Mouse (Mus musculus) heart, adult 11 months (tissue): ENCODE data around the gene Tmcc3.

Source experiments
- DNase-seq: peaks from one replicate; pipeline ENCODE4 v3.0.0; 2022

Tmcc3 gene

DNA sequence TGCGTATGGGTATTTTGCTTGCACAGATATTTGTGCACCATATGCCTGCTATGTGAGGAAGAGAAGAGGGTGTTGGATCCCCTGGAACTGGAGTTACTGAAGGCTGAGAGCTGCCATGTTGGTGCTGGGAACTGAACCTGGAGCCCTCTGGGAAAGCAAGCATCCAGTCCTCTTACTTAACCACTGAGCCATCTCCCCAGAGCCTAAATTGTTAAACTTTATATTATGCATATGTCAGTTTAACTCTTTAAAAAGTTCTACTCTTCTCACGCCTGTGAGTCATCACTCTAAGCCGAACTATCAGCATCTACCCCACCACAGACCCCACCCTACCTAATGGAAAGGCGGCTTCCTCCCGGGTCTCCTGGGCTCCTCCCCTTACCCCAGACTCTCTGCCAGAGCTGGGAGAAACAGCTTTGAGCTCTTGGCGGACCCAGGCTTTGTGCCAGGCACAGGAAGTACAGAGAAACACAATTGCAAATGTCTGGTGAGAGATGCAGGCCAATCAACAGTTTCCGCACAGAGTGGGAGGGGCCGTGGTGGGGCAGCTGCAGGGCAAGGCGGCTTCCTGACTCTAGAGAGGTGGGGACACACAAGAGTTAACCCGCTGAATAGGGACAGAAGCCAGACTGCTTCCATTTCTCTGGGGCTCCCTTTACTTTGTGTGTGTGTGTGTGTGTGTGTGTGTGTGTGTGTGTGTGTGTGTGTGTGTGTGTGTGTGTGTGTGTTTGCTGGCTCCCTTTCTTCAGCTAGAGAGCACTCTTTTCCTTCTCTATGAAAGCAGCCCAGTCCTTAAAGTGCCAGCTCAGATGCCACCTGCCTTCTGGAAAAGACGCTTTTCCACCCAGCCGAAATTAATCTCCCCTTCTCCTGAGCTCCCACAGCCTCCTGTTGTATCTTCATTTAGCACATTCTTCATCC lies 114.5 kb downstream of the Tmcc3 start:
- DNase-seq: peak; percentile 99

DNA sequence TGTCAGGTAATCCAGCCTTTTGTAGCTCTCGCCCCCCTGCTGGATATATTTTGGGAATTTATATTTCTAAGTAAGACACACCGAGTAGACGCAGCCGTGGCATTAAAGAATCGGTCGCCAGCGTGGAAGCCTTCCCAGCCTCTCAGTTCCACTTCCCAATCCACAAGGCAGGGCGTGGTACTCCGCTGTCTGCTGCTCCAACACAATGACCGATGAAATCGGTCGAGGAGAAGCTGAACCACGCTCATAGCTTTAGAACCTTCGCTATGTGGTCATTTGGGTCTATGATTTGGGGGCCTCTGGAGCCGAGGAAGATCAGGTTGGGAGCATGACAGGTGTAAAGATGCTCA lies 115.1 kb downstream of the Tmcc3 start:
- no peak for DNase-seq

DNA sequence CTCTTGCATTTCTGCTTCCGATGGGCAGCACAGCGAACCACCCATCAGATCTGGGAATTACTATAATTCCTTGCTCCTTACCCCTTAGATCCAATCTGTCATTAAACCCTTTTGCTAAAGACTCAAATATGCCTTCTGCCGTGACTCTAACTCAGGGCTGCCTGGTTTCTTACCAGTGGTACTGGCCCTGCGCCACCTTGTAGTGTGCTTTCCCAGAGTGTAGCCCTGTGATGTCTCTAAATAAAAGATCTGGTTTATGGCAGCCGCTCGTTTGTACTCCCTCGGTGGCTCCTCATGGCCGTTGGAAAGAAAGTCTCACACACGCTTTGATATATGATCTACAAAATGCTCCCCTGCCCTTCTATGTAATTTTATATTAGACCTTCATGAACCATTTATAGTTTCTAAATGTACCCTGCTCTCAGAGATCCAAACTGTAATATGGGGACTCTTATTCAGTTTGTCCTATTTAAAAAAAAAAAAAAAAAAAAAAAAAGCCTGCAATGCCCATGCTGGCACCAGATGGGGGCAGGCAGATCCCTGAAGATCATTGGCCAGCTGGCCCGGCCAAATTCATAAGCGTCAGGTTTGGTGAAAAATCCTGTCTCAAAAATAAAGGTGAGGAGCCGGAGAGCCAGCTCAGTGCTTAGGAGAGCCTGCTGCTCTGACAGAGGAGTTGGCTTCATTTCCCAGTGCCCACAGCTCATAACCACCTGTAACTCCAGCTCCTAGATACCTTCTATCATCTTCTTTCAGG lies 116.6 kb downstream of the Tmcc3 start:
- no peak for DNase-seq

DNA sequence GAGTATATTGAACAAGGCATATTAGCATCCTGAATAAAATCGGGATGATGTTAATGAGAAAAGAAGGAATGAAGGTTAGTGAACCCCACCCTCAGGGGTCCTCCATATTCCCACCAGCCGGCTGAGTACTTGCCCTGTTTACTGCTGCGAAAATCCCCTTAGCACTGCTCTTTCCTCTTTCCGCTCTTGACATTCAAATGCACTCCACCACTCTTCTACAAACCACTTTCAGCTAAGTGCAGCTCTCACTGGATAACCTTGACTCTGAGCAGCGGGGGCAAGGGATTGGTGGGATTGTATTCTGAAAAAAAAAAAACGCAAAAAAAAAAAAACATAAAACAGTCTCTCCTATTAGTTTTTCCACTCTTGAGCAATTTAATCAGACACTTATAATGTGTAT lies 118.8 kb downstream of the Tmcc3 start:
- no peak for DNase-seq

DNA sequence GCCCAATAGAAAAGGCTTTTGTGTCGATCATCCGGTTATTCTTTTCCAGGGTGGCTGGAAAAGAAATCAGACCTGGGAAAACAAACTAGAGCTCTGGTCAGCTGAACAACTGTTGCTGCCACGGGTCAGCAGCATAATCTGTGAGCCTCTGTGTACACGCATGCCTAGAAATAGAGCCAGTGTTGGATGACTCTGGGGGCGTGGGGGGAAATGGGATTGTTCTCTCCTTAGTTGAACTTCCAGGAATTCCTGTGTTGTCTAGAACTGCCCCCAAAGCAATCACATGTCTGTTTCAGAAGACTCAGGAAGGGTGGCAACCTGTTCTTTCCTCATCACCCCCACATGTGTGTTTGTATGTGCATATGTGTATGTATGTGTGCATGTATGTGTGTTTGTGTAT lies 121.2 kb downstream of the Tmcc3 start:
- DNase-seq: peak; percentile 99

DNA sequence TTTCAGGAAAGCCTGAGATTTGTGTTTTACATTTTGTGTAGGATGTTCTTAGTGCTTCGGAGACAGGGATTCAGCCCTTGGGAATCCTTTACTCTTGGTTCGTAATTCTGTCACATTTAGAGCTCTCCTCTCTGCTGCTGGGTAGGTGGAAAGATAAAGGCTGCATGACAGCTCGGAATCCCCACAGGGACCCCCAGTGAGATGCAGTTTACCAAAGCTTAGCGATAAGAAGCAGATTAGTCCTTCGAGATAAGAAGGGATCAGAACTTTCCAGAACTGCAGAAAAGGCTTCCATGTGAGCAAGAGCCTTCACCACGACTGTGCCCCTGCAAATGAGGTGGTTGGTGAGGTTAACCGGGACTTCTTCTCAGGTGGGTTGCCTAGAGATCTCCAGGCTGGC lies 122.2 kb downstream of the Tmcc3 start:
- DNase-seq: peak; percentile 82

DNA sequence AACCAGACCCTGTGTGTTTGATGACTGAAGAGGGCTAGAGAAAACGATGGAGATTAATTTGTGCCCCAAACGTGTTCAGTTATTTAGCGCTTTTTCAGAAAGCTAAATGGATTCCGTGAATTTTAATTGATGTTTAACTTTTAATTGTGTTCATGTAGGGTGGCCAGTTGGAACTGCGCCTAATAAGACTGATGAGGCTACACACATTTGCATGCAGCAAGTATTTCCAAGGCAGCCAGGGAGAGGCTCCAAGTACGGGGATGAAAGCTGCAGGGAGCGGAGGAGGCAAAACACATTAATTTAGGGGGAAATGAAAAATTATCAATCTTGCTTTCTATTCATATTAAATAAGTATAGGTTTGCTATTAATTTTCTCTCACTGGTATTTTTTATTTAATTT lies 131.0 kb downstream of the Tmcc3 start:
- no peak for DNase-seq

DNA sequence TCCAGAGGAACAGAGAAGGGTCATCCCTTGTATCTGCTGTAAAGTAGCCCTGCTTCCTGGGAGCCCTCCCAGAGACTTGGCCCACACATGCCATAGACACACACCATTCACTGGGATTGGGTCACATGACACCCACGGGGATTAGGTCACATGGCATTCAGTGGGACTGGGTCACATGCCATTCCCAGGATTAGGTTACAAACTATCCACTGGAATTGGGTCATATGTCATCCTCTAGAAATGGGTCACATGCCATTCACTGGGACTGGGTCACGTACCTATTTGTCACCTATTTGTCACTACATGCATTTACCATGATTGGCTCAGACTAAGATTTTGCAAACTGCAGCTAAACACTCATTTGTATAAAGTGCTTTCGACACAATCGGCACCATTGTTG lies 131.7 kb downstream of the Tmcc3 start:
- peak; percentile 73 for DNase-seq

DNA sequence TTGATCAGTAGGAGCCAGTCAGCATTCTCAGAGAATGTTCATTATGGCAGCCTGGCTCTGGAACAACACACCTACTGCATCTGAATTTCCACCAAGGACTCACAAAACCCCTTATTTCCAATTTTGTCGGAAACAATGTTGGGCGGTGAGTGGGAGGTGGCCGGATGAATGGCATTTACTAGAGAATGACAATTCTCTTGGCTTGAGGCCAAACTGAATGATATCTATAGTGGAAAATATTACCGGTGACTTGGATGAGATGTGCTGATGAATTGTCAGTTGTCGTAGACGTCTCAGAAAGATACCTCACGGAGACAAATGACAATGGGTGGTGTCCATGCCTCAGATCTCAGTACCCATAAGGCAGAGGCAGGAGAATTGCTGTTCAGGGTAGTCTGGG lies 133.4 kb downstream of the Tmcc3 start:
- DNase-seq: no peak

DNA sequence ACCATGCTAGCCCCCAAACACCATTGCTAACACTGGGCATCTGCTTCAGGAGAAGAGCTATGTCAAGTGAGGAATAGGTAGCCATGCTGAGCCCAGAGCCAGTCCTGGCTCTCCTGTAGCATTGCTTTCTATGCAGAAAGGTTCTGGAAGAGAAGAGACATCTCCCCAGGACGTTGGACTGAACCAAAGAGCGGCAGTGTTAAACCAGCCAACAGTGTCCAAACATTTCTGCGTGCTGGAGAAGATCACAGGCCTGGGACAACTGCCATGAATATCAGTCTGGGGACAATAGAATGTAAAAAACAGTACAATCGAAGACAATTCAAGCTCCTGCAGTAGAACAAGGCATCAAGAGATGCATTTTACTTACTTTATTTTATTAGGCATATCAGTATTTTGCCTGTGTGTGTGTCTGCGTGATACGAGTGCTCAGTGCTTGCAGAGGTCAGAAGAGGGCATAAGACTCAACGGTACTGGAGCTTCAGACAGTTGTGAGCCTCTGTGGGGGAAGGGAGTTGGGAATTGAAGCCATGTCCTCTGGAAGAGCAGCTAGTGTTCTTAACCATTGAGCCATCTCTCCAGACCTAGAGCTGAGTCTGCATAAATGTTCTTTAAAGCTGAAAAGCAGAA lies 134.7 kb downstream of the Tmcc3 start:
- peak; percentile 89 for DNase-seq

DNA sequence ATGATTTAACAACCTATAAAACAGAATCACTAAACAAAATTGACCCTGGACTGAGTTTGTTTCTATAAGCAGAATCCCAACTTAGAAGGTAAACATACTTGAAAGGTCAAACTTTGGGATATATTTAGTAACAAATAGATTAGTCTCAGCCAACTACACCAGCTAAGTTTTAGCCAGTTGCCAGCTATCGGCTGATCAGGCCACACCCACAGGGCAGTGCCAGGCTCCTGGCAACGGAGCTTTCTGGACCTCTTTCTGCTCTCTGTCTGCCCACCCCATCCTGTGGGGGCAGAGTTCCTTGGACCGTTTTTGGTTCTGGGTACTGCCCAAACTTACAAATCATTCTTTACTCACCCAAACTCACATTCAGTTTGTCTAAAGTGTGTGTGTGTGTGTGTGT lies 137.9 kb downstream of the Tmcc3 start:
- DNase-seq: peak; percentile 90

DNA sequence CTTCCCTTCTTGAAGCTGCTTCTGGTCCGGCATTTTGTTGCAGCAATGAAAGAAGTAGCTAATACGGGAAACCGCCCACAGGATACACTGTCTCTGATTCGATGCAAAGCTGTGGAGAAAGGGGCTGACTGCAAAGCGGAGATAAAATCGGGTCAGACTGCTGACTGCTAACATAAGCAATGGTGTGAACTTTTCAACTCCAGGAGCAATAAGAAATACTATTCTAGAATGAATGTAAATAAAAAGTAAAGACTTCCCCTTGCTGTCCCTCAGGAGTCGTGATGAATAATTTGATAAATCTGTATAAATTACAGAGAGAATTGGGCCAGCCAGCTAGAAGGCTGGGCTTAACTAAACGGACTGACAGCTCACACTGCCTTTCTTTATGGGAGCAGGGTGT lies 139.0 kb downstream of the Tmcc3 start:
- DNase-seq: no peak

DNA sequence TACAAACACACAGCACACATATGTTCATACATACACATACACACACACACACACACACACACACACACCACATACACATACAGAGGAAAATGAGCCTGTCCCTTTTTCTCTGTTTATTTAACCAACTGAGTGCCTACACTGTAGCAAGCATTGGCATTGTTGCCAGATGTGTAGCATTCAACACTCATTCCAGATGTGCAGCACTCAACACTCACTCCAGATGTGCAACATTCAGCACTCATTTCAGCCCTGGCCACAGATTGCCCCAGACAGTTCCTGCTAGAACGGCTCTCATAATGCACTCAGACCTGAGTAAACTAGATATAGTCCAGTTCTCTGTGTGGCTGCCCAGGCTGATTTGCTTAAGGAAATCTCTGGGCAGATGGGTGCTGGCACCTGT lies 145.7 kb downstream of the Tmcc3 start:
- DNase-seq: no peak

DNA sequence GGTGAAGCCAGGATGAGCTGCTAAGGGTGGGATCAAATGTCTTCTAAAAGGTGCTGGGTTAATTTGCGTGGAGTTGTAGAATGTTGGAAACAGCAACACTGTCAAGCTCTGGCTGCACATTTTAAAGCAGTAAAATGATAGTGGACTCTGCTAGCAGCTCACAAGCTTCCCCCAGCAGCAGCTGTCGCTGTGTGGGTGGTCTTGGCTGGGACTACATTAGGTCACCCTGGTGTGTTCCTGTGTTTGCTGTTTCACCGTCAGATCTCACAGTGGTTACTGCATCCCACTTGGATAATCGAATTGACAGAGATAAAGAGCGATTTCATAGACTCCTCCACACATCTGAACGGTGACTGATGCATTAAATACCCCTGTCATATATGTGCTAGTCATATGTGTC lies 146.9 kb downstream of the Tmcc3 start:
- peak; percentile 90 for DNase-seq

DNA sequence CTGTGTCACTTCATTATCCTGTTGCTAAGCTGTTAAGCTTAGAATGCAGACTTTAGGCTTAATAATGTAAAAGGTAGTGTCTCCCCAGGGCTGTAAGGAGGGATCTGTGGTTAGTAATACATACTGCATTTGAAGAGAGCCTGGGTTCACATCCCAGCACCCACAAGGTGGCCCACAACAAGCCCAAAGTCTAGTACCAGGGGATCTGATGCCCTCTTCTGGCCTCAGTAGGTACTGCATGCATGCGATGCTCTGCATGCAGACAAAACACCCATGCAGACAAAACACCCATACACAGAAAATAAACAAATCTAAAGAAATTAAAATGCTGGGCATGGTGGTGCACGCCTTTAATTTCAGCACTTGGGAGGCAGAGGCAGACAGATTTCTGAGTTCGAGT lies 149.6 kb downstream of the Tmcc3 start:
- peak; percentile 90 for DNase-seq

DNA sequence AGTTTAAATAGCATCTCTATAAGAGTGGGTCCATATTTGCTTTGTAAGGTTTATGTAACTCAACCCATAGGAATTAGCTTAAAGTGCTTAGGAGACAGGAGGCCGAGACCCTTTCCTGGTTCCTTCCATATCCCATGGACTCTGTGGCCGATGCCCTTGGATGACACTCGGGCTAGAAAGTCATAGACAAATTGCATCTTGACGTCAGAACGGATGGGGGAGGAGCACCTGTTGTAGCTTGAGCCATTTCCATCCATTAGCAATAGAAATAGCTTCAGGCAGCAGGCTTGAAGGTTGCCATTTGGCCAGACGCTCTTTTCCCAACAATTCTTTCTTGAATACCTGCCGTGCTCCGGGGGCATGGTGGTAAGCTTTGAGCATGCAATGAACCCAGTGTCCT lies 150.1 kb downstream of the Tmcc3 start:
- DNase-seq: peak; percentile 93

DNA sequence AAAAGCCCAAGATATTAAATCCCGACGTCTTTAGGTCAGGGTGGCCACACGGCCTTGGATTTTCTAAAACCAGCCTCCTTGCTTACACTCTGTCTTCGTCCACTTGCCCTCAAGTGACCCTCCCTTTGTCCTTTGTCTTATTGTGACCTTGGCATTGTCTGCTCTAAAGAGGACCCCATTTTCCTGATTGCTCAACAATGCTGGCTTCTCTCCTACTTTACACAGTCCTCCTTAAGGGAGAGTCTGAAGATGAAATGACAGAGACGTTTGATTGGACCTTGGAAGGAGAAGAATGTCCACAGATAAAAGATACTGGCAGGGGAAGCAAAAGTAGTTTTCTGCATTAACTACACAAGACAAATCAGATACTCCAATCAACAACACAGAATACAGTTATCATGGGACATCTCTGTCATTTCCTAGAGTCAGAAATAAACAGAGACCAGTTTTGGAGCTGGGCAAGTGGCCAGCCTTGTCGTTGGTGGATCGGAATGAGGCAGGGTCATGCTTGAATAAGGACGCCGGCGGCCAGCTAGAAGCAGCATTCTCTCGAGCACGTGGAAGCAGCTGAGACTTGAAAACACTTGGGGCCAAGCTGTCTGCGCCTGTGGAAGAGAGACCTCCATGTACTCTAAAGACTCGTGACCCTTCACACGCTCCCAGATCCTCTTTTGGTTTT lies 150.8 kb downstream of the Tmcc3 start:
- DNase-seq: peak; percentile 99

DNA sequence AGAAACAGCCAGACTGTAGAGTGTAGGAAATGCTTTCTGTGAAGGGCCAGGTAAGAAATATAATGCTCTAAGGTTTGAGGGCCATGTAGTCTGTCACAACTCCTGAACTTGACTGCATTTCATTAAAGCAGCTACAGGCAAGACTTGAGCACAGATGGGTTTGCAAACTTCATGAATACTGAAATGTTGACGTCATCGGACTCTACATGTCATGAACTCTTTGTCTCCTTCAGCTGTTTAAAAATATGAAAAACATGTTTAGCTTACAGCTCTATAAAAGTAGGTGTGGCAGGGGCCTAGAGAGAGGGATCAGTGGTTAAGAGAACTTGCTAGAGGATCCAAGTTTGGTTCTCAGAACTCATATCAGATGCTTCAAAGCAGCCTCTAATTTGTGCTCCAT lies 151.7 kb downstream of the Tmcc3 start:
- DNase-seq: peak; percentile 79

DNA sequence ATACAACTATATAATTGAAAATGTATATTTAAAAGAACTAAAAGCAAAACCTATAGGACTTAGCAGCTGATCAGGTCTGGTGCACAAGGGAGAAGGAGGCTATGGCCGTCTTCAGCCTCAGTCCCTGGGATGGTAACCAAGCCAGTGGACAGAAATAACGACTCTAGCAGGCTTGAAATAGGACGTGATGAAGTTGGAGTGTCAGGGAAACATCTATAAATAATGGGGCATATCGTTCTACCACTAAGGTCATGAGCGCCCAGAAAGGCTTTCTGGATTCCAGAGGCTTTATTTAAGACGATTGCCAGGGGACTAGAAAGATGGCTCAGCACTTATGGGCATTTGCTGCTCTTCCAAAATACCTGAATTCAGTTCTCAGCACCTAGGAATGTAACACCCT lies 153.9 kb downstream of the Tmcc3 start:
- peak; percentile 85 for DNase-seq

DNA sequence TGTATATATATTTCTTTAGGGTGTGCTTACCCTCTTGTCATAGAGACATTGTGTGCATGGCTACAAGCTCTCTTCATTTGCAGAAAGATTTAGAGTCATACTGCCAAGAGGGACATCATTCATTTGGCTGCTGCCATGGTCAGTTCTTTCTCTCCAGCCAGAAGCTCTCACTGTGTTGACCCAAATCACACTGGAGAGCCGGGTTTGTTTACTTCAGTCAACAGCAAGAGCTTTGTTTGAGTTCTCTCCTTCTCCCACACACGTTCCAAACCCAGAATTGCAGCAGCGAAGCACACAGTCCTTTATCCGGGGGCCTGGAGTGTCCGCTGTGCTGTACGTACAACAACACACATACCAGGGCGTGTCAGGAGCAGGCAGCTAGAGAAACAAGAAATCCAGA lies 154.6 kb downstream of the Tmcc3 start:
- peak; percentile 95 for DNase-seq

DNA sequence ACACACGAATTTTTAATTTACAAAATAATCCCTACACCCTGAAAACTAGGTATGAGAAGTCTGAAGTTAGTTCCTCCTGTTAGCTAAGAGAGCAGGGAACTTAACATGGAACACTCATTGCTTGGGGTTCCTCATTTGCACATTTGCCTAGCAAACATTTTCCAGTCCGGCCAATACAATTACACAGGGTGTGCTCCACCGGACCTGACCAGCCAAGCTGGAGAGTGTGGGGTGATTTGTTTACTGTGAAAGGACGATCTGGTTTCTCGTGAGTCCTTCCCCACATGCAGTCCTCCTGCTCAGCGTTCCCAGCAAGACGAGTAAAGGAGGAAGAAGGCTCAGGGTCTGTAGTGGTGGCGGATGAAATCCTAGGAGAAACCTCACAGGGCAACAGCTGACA lies 159.7 kb downstream of the Tmcc3 start:
- no peak for DNase-seq

DNA sequence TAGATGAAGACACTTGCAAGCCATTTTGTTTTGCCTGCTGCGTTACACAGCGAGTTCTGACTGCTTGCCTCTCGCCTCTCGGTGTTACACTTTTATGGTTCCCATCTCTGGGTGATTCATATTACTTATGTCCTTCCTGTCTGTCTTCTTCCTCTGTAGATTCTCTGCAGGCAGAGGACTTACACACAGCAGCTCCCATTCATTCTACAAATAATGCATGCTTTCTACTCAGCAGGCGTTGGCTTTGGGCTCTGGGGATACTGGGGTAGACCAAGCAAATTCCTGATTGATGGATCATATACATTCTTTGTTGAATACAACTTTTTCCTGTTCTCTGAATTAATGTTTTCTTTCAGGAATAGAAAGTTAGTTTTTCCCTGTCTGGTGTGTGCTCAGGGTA lies 161.8 kb downstream of the Tmcc3 start:
- DNase-seq: no peak

DNA sequence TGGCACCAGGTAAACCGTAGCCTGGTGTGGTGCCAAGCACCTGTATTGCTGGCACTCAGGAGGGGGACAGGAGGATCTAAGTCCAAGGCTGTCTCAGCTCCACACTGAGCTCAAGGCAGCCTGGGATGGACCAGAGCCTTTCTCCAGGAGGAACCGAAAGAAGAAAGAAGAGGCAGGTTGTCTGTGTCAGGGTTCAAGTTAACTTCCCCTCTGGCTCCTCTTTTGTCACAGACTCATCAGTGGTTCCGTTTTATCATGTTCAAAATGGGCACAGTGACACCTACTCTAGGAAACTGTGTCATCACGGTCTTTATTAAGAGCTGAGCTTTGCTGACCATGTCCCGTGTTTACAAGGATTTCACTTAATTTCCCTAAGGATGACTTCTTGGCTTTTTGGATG lies 162.4 kb downstream of the Tmcc3 start:
- no peak for DNase-seq
